Mouse (Mus musculus) liver, embryonic 14.5 days (tissue): ENCODE results near the gene Cacna1c.

Experiments
- CTCF ChIP-seq: IDR thresholded peaks from 2 replicates; pipeline ENCODE4 v1.5.1; 2016; ENCODE audit warnings: antibody characterized with exemption, low read depth, control low read depth
- EP300 ChIP-seq: IDR thresholded peaks from 2 replicates; pipeline ENCODE4 v1.6.1; 2016; ENCODE audit warnings: antibody characterized with exemption, low read depth

DNA sequence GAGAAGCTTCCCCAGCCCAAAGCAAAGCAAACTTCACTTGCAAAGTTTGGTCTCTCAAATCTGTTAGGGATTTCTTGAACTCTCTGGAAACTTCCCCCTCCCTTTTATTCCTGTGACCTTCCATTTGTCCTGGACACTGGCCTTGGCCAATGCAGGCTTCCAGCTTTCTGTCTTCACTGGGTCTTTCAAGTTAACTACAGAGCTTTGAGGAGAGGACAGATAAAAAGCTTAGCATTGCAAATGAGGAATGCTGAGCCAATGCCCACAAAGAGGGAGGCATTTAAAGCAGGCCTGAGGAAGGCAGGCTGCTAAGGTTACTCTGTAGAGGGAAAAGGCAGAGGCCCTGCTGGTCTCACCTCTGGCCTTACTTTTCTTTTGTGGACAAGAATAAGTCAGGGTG lies 400.5 kb downstream of the Cacna1c start:
- TF ChIP-seq CTCF, result no peak
- no peak for TF ChIP-seq EP300
